Mouse (Mus musculus): ENCODE data around the gene Lct.
"Not testable (repeated sequence)": the region's sequence is repeated elsewhere in the genome, so short reads cannot be mapped to it uniquely, and the experiment has no call there.

The Lct gene

DNA sequence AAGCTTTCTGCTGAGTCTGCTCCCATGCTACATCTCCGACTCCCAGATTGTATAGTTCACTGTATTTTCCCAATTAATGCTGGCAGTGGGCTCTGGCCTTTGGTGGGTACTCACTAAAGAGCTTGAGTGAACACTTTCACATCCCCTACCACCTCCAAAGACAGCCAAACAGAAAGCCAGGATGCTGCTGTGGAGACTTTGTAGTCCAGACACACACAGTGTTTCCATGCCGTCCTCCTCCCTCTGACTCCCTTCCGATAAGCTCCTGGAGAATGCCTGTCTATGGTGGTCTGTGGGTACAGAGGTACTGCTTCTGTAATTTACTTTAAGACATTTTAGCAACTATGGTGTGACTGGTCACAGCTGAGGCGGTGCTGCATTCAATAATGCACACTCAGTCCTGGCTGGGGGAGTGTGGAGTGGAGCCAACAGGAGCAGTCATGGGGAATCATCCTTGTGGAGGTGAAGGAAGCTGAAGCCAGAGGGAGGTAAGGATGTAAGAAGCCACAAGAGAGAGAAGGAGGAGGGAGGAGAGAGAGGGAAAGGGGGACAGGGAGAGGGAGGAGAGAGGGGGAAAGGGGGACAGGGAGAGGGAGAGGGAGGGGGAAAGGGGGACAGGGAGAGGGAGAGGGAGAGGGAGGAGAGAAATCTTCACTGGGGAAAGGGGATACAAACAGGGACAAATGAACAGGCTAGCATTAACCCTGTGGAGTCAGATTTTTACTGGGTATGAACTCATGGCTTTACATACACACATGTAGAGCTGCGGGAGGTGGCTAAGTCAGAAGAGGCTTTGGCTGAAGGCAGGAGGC, 32.2 kb downstream of the Lct start:
- no peak for DNase-seq (ENCODE audit: low read depth, low spot score)

DNA sequence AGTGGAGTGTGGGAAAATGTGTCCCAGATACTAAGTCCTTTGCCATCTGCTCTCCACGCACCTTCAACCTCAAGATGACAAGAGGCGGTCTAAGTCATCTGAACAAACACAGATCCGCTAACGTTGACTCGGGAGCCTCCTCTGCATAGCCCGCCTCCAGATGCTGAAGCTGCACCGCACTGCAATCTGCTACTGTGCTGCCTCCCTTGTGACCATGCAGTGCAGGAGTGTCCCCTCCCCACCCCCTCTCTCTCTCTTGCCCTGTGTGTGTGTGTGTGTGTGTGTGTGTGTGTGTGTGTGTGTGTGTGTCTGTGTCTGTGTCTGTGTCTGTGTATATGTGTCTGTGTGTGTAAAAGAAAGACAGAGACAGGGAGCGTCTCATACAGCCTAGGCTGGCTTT, 32.8 kb downstream of the Lct start:
- DNase-seq (ENCODE audit: low read depth, low spot score), result no peak

GRCm38 (mm10) chr1:128293524-128293923, 34.6 kb downstream of the Lct start:
- no peak for DNase-seq (ENCODE audit: low read depth, low spot score)

GRCm38 (mm10) chr1:128290295-128290694, 37.8 kb downstream of the Lct start:
- DNase-seq (ENCODE audit: low read depth, low spot score), result no peak

DNA sequence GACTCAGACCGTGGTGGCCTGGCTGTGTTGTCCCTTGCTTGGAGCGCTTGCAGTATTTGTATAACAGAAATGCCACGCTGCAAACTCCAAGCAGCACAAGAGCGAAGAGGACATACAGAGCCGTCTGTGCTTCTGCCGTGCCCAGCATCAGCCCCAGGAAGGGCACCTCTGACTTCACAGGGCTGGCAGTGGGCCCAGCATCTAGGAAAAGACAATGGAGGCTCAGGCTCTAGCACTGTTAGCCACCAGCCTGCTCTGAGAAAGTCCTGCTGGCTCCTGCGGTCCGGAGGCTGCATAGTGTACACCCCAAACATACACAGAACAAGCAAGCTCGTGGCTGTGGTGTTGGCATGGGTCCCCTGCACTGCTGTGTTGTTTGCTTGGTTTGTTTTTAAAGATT, 43.0 kb downstream of the Lct start:
- DNase-seq (ENCODE audit: low read depth, low spot score), result no peak

DNA sequence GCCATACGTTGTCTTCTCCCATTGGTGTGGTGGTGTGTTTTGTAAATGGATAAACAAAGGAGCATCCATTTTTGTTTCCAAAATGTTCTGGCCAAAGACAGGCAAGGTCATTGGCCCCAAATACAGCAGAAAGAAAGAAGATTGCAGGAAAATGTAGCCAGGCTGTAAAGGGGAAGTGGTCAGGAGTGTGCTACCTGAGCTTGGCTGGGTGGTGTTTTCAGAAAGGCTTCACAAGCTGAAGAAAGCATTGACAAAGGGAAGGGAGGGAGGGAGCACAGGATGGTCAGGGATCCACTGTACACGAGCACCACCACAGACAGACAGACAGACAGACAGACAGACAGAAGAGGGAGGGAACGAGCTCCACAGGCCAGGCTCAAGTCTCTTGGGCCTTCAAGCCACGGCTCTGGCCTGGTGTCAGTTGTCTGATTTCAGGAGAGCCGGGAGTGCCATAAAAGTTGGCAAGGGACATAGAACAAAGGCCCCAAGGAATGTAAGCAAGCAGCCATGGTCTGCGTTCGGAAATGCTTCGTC, 43.9 kb downstream of the Lct start:
- DNase-seq (ENCODE audit: low read depth, low spot score), result no peak

GRCm38 (mm10) chr1:128282924-128283323, 45.2 kb downstream of the Lct start:
- DNase-seq (ENCODE audit: low read depth, low spot score), result no peak

- peak; percentile 2 for DNase-seq (ENCODE audit: low read depth, low spot score)
These were observed 46.4 kb downstream of the Lct start for GRCm38 (mm10) chr1:128281753-128282152.

DNA sequence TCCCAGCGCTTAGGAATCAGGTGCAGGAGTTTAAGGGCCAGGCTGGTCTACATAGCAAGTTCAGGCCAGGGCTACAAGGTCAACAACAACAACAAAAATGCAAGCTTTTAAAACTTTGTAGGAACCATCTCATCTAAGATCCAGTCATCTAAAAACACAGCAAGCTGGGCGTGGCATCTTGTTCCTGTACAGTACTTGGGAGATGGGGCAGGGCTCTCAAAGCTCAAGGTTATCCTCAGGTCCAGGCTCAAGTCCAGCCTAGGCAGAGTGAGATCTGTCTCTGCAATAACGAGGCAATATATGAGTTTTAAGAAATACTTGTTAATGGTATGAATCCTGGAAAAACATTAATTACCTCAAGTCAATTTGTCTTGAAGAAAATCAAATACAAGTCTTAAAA, 49.6 kb downstream of the Lct start:
- no peak for DNase-seq (ENCODE audit: low read depth, low spot score)

GRCm38 (mm10) chr1:128275908-128276307, 52.2 kb downstream of the Lct start:
- DNase-seq (ENCODE audit: low read depth, low spot score), result peak; percentile 19

GRCm38 (mm10) chr1:128270731-128271130, 57.4 kb downstream of the Lct start:
- DNase-seq (ENCODE audit: low read depth, low spot score), result no peak

DNA sequence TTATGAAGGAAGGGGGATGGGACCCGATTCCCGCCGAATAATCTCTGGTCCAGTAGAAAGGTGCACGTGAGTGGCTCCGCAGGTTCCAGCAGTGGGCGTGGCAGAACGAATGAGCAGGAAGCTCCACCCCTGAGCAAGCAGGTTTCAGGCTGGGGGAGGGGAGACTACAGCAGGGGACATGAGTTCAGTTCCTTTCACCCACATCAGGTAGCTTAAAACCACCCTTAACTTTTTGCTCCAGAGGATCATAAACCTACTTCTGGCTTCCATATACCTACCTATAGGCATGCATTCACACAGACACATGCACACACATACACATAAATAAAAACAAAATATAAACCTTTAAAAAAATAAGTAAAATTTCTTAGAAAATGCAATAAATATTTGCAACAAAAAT, 61.1 kb downstream of the Lct start:
- not testable (repeated sequence) for DNase-seq (ENCODE audit: low read depth, low spot score)

DNA sequence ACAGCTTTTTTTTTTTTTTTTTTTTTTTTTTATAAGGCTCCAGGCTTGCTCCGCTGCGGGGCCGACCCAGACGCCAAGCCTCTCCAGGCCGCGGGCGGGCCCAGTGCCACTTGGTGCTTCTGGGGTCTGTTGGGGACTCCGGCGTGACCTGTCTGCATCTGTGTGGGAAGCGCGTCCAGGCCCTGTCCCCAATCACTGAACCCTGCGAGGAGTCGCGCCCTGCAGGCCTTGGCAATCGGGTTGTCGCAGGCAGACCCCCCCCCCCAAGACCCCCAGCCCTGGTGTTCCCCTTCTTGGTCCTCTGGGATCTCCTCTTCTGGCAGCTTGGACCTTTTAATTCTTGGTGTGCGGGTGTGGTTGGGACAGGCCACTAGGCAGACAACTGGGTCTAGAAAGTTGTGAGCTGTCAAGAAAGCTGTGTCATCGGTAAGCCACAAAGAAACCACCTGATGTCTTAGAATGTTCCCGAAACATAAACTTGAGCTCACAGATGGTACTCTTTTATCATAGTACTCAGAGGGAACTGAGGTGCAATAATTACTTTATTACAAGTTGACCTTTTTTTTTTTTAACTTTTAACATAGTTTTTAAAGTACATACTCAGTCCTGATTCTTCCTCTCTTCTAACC, 83.3 kb downstream of the Lct start:
- peak; percentile 54 for DNase-seq (ENCODE audit: low read depth, low spot score)

GRCm38 (mm10) chr1:128243996-128244726, 84.0 kb downstream of the Lct start:
- DNase-seq (ENCODE audit: low read depth, low spot score), result peak; percentile 81

DNA sequence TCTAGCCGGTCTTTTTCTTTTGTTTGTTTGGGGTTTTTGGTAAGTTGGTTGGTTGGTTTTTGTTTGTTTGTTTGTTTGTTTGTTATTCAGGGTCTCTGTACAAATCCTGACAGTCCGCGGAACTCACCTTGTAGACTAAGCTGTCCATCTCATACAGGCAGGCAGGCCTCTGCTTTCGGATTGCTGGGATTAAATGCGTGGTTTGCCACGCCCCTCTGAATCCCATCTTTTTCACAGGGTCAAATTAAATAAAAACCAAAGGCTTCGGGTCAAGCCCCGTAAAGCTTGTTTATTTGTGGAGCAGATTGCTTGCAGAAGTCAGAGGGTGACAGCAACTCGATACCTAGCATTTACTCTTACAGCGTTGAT, 84.5 kb downstream of the Lct start, which contains the start of gene Ubxn4:
Gene Ubxn4, plus strand, starts transcription at position 338 of the 369 bp plus-strand sequence.
- DNase-seq (ENCODE audit: low read depth, low spot score), result no peak

GRCm38 (mm10) chr1:128235181-128235580, 92.9 kb downstream of the Lct start:
- DNase-seq (ENCODE audit: low read depth, low spot score), result no peak

Measured in c-Kit-negative CD71-positive TER-119-positive erythroid progenitor cells, embryonic 14.5 days (primary cell).